ENCODE assay signal across 8 mouse cellular contexts in the genomic region with DNA sequence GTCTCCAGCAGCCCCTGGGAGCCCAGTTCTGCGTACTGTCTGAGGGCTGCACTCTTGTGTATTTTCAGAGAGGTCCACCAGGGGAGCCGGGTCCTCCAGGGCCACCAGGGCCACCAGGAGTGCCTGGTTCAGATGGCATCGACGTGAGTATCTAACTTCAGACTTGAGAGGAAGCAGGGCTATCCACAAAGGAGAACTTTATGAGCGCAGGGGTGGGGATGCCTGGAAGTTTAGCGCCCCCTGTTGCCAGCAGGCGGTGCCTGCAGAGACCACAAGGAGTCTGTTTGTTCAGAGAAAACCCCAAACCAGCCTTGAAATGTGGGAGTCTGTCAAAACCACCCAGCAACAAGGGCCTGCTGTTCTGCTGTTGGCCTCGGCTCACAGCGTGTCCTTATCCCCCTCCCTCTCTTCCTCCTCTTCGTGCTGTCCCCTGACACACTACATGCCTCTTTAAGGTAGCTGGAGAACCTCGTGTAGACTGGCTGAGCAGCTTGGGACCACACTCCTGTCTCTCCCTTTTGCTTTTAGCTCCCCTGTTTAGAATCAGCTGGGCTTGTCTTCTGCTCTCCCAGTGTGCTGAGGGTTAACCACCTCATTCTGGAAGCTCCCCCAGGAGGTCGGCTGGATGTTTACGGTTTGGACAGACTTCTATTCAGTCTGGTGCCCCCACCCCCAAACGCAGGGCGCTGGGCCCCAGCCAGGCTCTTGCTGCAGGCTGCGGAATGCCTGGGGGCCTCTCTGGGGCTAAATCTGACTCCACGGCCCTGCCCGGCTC. TPM values are rescaled to one million over a fixed set of nuclear protein-coding genes. Genes with fewer than 3 reads are reported as not detected.
DNase-seq lines count a peak whose midpoint lies in the region; ATAC-seq and TF ChIP-seq lines count a peak whose summit lies in the region.

No protein-coding gene starts in this region.

- peak; percentile 73 for ATAC-seq in forebrain, embryonic 16.5 days
- ATAC-seq in hindbrain, embryonic 12.5 days (ENCODE audit: low FRiP score): peak; percentile 59

- no peaks in the 10 kb centered on the region for H3K36me3 ChIP-seq in forebrain, embryonic 16.5 days (ENCODE audit: control insufficient read depth, insufficient read depth)
- H3K36me3 ChIP-seq in hindbrain, embryonic 12.5 days: no peaks in the 10 kb centered on the region; the same call in 1 of the 2 replicates

- no peak overlapping the region for H3K4me3 ChIP-seq in cerebellum, adult 2 months (replicated peaks; ENCODE audit: insufficient read depth, low read depth, low read length)
- no peak overlapping the region for H3K4me3 ChIP-seq in forebrain, embryonic 16.5 days (replicated peaks; ENCODE audit: low read length)
- H3K4me3 ChIP-seq in hindbrain, embryonic 12.5 days: peak overlapping the region; percentile 44

- WGBS in cerebellum, adult 2 months: 28% methylated on average over 18 of the region's 18 CpGs
- 8% methylated on average over 18 of the region's 18 CpGs for WGBS in forebrain, embryonic 16.5 days
- WGBS in hindbrain, embryonic 12.5 days: 9% methylated on average over 18 of the region's 18 CpGs

- DNase-seq in NIH3T3 (ENCODE audit: low read depth): peak; percentile 85
- peak; percentile 63 to 65 for DNase-seq in cerebellum, adult 2 months
- DNase-seq in layer of hippocampus, postnatal 36 days: peak; percentile 67 to 71
- DNase-seq in lung, postnatal 36 days: peak; percentile 78
- DNase-seq in retina, postnatal 1 day: peak; percentile 87
- peak; percentile 47 to 77 for DNase-seq in urinary bladder, postnatal 4 days (ENCODE audit: low spot score in 2 of 2)

- H3K4me1 ChIP-seq in cerebellum, adult 2 months (ENCODE audit: control insufficient read depth, insufficient read depth, low read length): no peaks in the 10 kb centered on the region
- peaks cover 15% of the 10 kb centered on the region for H3K4me1 ChIP-seq in forebrain, embryonic 16.5 days (replicated peaks; ENCODE audit: control insufficient read depth, insufficient read depth, low read length)
- H3K4me1 ChIP-seq in hindbrain, embryonic 12.5 days: peaks cover 30% of the 10 kb centered on the region

- peak; percentile 83 for TF ChIP-seq CTCF in cerebellum, adult 2 months (IDR thresholded peaks at IDR 0.05; ENCODE audit: borderline replicate concordance, insufficient read depth, low read depth, low read length)

- H3K9ac ChIP-seq in forebrain, embryonic 16.5 days (replicated peaks; ENCODE audit: low read depth, low read length): 0 out of 2 replicates have a peak overlapping the region, but pooled peaks have one; percentile 8
- H3K9ac ChIP-seq in hindbrain, embryonic 12.5 days: no peak overlapping the region

- H3K27ac ChIP-seq in cerebellum, adult 2 months (ENCODE audit: insufficient read depth, low read length): no peak overlapping the region
- H3K27ac ChIP-seq in forebrain, embryonic 16.5 days (ENCODE audit: low read length): no peak overlapping the region
- peak overlapping the region; percentile 71 for H3K27ac ChIP-seq in hindbrain, embryonic 12.5 days

- no peak for TF ChIP-seq POLR2A in cerebellum, adult 2 months (IDR thresholded peaks at IDR 0.05; ENCODE audit: borderline replicate concordance, insufficient read depth, low read length)

- no peaks in the 10 kb centered on the region; the same call in 1 of the 2 replicates for H3K27me3 ChIP-seq in cerebellum, adult 2 months (ENCODE audit: control insufficient read depth, insufficient read depth, low read length)
- H3K27me3 ChIP-seq in forebrain, embryonic 16.5 days (replicated peaks; ENCODE audit: control insufficient read depth, insufficient read depth, low read length): peaks cover 6% of the 10 kb centered on the region; the same call in 1 of the 2 replicates
- peaks cover 23% of the 10 kb centered on the region for H3K27me3 ChIP-seq in hindbrain, embryonic 12.5 days

- H3K4me2 ChIP-seq in forebrain, embryonic 16.5 days (ENCODE audit: low read length): no peak overlapping the region
- H3K4me2 ChIP-seq in hindbrain, embryonic 12.5 days (replicated peaks): peak overlapping the region; percentile 68

- H3K9me3 ChIP-seq in forebrain, embryonic 16.5 days (ENCODE audit: control insufficient read depth, low read length): no peaks in the 10 kb centered on the region
- H3K9me3 ChIP-seq in hindbrain, embryonic 12.5 days (replicated peaks): no peaks in the 10 kb centered on the region

RNA-seq across cellular contexts. Expression of gene Col9a2, which starts 1.9 kb away (rescaled TPM):
- polyA plus RNA-seq in cerebellum, adult 2 months (2012; rRNA removed): 10.0 and 11.1 TPM in 2 replicates
- polyA plus RNA-seq in forebrain, embryonic 16.5 days (2015; fragmentation: Nextera tagmentation; extraction: Ambion mirVana): 4.6 and 5.5 TPM in 2 replicates
- polyA plus RNA-seq in hindbrain, embryonic 12.5 days (2016; fragmentation: Nextera tagmentation; extraction: Ambion mirVana): 55.6 and 63.0 TPM in 2 replicates
- 1 to 10 TPM; 2.5 to 4.1 TPM for total RNA-seq in layer of hippocampus, postnatal 36 days (2021)

RNA-seq across cellular contexts. Expression of gene Smap2, which starts 24.0 kb away (rescaled TPM):
- 82.0 and 90.6 TPM in 2 replicates for polyA plus RNA-seq in cerebellum, adult 2 months (2012; rRNA removed)
- polyA plus RNA-seq in forebrain, embryonic 16.5 days (2015; fragmentation: Nextera tagmentation; extraction: Ambion mirVana): 34.4 and 36.8 TPM in 2 replicates
- 36.2 and 41.7 TPM in 2 replicates for polyA plus RNA-seq in hindbrain, embryonic 12.5 days (2016; fragmentation: Nextera tagmentation; extraction: Ambion mirVana)
- 100 to 1,000 TPM; 149 to 155 TPM for total RNA-seq in layer of hippocampus, postnatal 36 days (2021)

RNA-seq across cellular contexts. Expression of gene Zmpste24, which starts 57.0 kb away (rescaled TPM):
- 24.5 and 25.3 TPM in 2 replicates for polyA plus RNA-seq in cerebellum, adult 2 months (2012; rRNA removed)
- polyA plus RNA-seq in forebrain, embryonic 16.5 days (2015; fragmentation: Nextera tagmentation; extraction: Ambion mirVana): 27.4 and 32.1 TPM in 2 replicates
- polyA plus RNA-seq in hindbrain, embryonic 12.5 days (2016; fragmentation: Nextera tagmentation; extraction: Ambion mirVana): 32.5 and 35.1 TPM in 2 replicates
- total RNA-seq in layer of hippocampus, postnatal 36 days (2021): 10 to 100 TPM; 23.1 to 26.3 TPM
